Mouse (Mus musculus) hindbrain, embryonic 10.5 days (tissue): ENCODE measurements around the gene Zfp710. TPM values are rescaled to one million over a fixed set of nuclear protein-coding genes. Genes with fewer than 3 reads are reported as not detected.

ENCODE experiments used
- DNase-seq: peaks from one replicate; pipeline ENCODE4 v3.0.0-alpha.2; 2017; ENCODE audit warnings: low spot score
- H3K27ac ChIP-seq: fragments of 300-500 bp; sonication (generic); 2 replicates; pipeline ENCODE4 v1.5.1; 2016; ENCODE audit warnings: mild to moderate bottlenecking, moderate library complexity
- H3K27me3 ChIP-seq: fragments of 300-500 bp; sonication (generic); 2 replicates; pipeline ENCODE4 v1.6.1; 2016; ENCODE audit warnings: mild to moderate bottlenecking; ENCODE audit not compliant: poor library complexity, insufficient read depth, severe bottlenecking
- H3K36me3 ChIP-seq: fragments of 300-500 bp; sonication (generic); 2 replicates; pipeline ENCODE4 v1.6.1; 2016; ENCODE audit warnings: mild to moderate bottlenecking, moderate library complexity
- H3K4me1 ChIP-seq: fragments of 300-500 bp; sonication (generic); replicated peaks from 2 replicates; pipeline ENCODE4 v1.6.1; 2016; ENCODE audit warnings: mild to moderate bottlenecking
- H3K4me3 ChIP-seq: fragments of 300-500 bp; sonication (generic); 2 replicates; pipeline ENCODE4 v1.5.1; 2016; ENCODE audit warnings: mild to moderate bottlenecking, moderate library complexity
- H3K9me3 ChIP-seq: fragments of 300-500 bp; sonication (generic); 2 replicates; pipeline ENCODE4 v1.6.1; 2016; ENCODE audit warnings: mild to moderate bottlenecking, moderate library complexity
- WGBS: fragments of 180-500 bp; shearing (Covaris S2); methylation state at CpG from one replicate; pipeline ENCODE4 v1.1.7; 2016; 5-methylcytosine and 5-hydroxymethylcytosine counted together
- polyA plus RNA-seq: library from polyadenylated mRNA; unstranded; fragments of >200 nt; fragmentation: Nextera tagmentation; extraction: Ambion mirVana; gene quantifications from 2 replicates; pipeline ENCODE4 v1.2.1, GENCODE M21; 2016

Zfp710 gene
- polyA plus RNA-seq, 1 experiment from 2014 or later: 37.5 TPM

- H3K9me3 ChIP-seq: no peaks in the 10 kb centered on the region
- no peak overlapping the region for H3K27ac ChIP-seq
- WGBS: 96% methylated on average over 13 of the region's 13 CpGs
- H3K36me3 ChIP-seq: peaks cover 100% of the 10 kb centered on the region
- no peaks in the 10 kb centered on the region for H3K27me3 ChIP-seq
- H3K4me1 ChIP-seq: no peaks in the 10 kb centered on the region
- DNase-seq: no peak
- H3K4me3 ChIP-seq: no peak overlapping the region
Observed at GRCm38 (mm10) chr7:80098389-80098976, 73.9 kb downstream of the Zfp710 start.

- Histone ChIP-seq H3K36me3 (peaks cover 82% of the 10 kb centered on the region), H3K4me3 (no peak overlapping the region), H3K4me1 (0 out of 2 replicates have a peak, but pooled peaks cover 5% of the 10 kb centered on the region), H3K27ac (no peak overlapping the region), H3K27me3 (no peaks in the 10 kb centered on the region), H3K9me3 (0 out of 2 replicates have a peak, but pooled peaks cover 7% of the 10 kb centered on the region)
- no peak for DNase-seq
- 90% methylated on average over 3 of the region's 3 CpGs for WGBS
Observed at GRCm38 (mm10) chr7:80103335-80103734, 78.7 kb downstream of the Zfp710 start.

- Histone ChIP-seq H3K4me1 (peaks cover 16% of the 10 kb centered on the region), H3K36me3 (peaks cover 82% of the 10 kb centered on the region), H3K9me3 (0 out of 2 replicates have a peak, but pooled peaks cover 7% of the 10 kb centered on the region), H3K4me3 (no peak overlapping the region), H3K27ac (no peak overlapping the region), H3K27me3 (no peaks in the 10 kb centered on the region)
- WGBS: 92% methylated on average over 4 of the region's 4 CpGs
- no peak for DNase-seq
Observed at GRCm38 (mm10) chr7:80105637-80106390, 81.2 kb downstream of the Zfp710 start.

- Histone ChIP-seq H3K4me3 (no peak overlapping the region), H3K27me3 (no peaks in the 10 kb centered on the region), H3K9me3 (0 out of 2 replicates have a peak, but pooled peaks cover 7% of the 10 kb centered on the region), H3K4me1 (peaks cover 22% of the 10 kb centered on the region), H3K27ac (no peak overlapping the region), H3K36me3 (peaks cover 82% of the 10 kb centered on the region)
- no peak for DNase-seq
- 91% methylated on average over 1 of the region's 1 CpGs for WGBS
Observed at GRCm38 (mm10) chr7:80106441-80106840, 81.8 kb downstream of the Zfp710 start.

GRCm38 (mm10) chr7:80111066-80112045 is 86.7 kb downstream of the Zfp710 start:
- Histone ChIP-seq H3K4me1 (peaks cover 65% of the 10 kb centered on the region), H3K9me3 (0 out of 2 replicates have a peak, but pooled peaks cover 7% of the 10 kb centered on the region), H3K36me3 (peaks cover 59% of the 10 kb centered on the region), H3K27me3 (0 out of 2 replicates have a peak, but pooled peaks cover 4% of the 10 kb centered on the region), H3K4me3 (no peak overlapping the region), H3K27ac (no peak overlapping the region)
- whole genome bisulfite sequencing: 87% methylated on average over 9 of the region's 9 CpGs
- no peak for DNase-seq

- Histone ChIP-seq H3K4me1 (peaks cover 66% of the 10 kb centered on the region), H3K36me3 (peaks cover 33% of the 10 kb centered on the region), H3K4me3 (peak overlapping the region; percentile 88), H3K27ac (peak overlapping the region; percentile 98), H3K9me3 (no peaks in the 10 kb centered on the region), H3K27me3 (peaks cover 4% of the 10 kb centered on the region; the same call in 1 of the 2 replicates)
- WGBS: 8% methylated on average over 10 of the region's 10 CpGs
- DNase-seq: peak; percentile 52
Observed at GRCm38 (mm10) chr7:80113989-80114388, 89.4 kb downstream of the Zfp710 start.

- peak overlapping the region; percentile 98 for H3K27ac ChIP-seq
- peaks cover 27% of the 10 kb centered on the region for H3K36me3 ChIP-seq
- peaks cover 60% of the 10 kb centered on the region for H3K4me1 ChIP-seq
- H3K4me3 ChIP-seq: peak overlapping the region; percentile 88
- 1% methylated on average over 52 of the region's 52 CpGs for WGBS
- peak; percentile 83 for DNase-seq
- H3K9me3 ChIP-seq: no peaks in the 10 kb centered on the region
- peaks cover 4% of the 10 kb centered on the region; the same call in 1 of the 2 replicates for H3K27me3 ChIP-seq
Observed at GRCm38 (mm10) chr7:80114451-80115223, 90.0 kb downstream of the Zfp710 start.

- Histone ChIP-seq H3K4me3 (peak within 1 kb of the TSS; percentile 88), H3K27me3 (peaks cover 4% of the 10 kb centered on the region; the same call in 1 of the 2 replicates), H3K9me3 (no peaks in the 10 kb centered on the region), H3K27ac (peak within 1 kb of the TSS; percentile 98), H3K36me3 (peaks cover 21% of the 10 kb centered on the region), H3K4me1 (peaks cover 57% of the 10 kb centered on the region)
- WGBS: under 1% methylated on average over 29 of the region's 29 CpGs
- DNase-seq: peak; percentile 90
Observed at GRCm38 (mm10) chr7:80115224-80115590, 90.6 kb downstream of the Zfp710 start, which contains the start of gene Idh2. TSS of gene Idh2 (minus strand) at chr7:80115392.

- 0 out of 2 replicates have a peak overlapping the region, but pooled peaks have one; percentile 98 for H3K27ac ChIP-seq
- H3K4me1 ChIP-seq: peaks cover 53% of the 10 kb centered on the region
- no peak for DNase-seq
- peaks cover 11% of the 10 kb centered on the region; the same call in 1 of the 2 replicates for H3K36me3 ChIP-seq
- peak overlapping the region; percentile 88 for H3K4me3 ChIP-seq
- H3K27me3 ChIP-seq: peaks cover 4% of the 10 kb centered on the region; the same call in 1 of the 2 replicates
- no peaks in the 10 kb centered on the region for H3K9me3 ChIP-seq
- 79% methylated on average over 2 of the region's 2 CpGs for WGBS
Observed at GRCm38 (mm10) chr7:80116158-80116557, 91.5 kb downstream of the Zfp710 start.

- Histone ChIP-seq H3K27me3 (peaks cover 4% of the 10 kb centered on the region; the same call in 1 of the 2 replicates), H3K27ac (no peak overlapping the region), H3K9me3 (no peaks in the 10 kb centered on the region), H3K4me3 (no peak overlapping the region), H3K36me3 (no peaks in the 10 kb centered on the region), H3K4me1 (peaks cover 22% of the 10 kb centered on the region)
- DNase-seq: no peak
- 77% methylated on average over 4 of the region's 4 CpGs for WGBS
Observed at GRCm38 (mm10) chr7:80119198-80119597, 94.6 kb downstream of the Zfp710 start.

GRCm38 (mm10) chr7:80121083-80121482 is 96.5 kb downstream of the Zfp710 start:
- 82% methylated on average over 5 of the region's 5 CpGs for WGBS
- Histone ChIP-seq H3K36me3 (no peaks in the 10 kb centered on the region), H3K4me3 (no peak overlapping the region), H3K9me3 (no peaks in the 10 kb centered on the region), H3K4me1 (peaks cover 6% of the 10 kb centered on the region), H3K27me3 (peaks cover 2% of the 10 kb centered on the region; the same call in 1 of the 2 replicates), H3K27ac (no peak overlapping the region)
- no peak for DNase-seq
